In genomic region chr5:34439768-34440167, GRCm38 (mm10) we compare ENCODE assay signal across 12 mouse cellular contexts.
"Had no signal": no experiment of that assay in that cellular context is flagged by ENCODE, and none has a peak within 500 bp of the region (broad histone marks: within the 10 kb centered on the region; RNA-seq: fewer than 3 reads in every experiment).

No protein-coding gene starts in this region.

- H3K4me1 ChIP-seq: limb, embryonic 15.5 days had no signal

- H3K9me3 ChIP-seq: limb, embryonic 15.5 days had no signal

- ATAC-seq: lung, postnatal 0 days; midbrain, embryonic 16.5 days had no signal

- H3K4me3 ChIP-seq: layer of hippocampus, adult 2 months; limb, embryonic 15.5 days had no signal

- H3K27ac ChIP-seq: layer of hippocampus, adult 2 months; limb, embryonic 15.5 days had no signal

- H3K4me2 ChIP-seq: limb, embryonic 15.5 days; midbrain, embryonic 11.5 days had no signal

- DNase-seq: kidney, adult 11 months; kidney, postnatal 10 days; kidney, postnatal 4 days; lung, adult 2 months; lung, postnatal 36 days; right cerebral cortex, postnatal 14 days; thymus, postnatal 4 days had no signal

- H3K9ac ChIP-seq: limb, embryonic 15.5 days had no signal

- H3K27me3 ChIP-seq: limb, embryonic 15.5 days had no signal
